Mouse (Mus musculus): ENCODE results near the gene Itgam.

GRCm38 (mm10) chr7:128112131-128112530 is 49.7 kb downstream of the Itgam start:
- no peak for TF ChIP-seq CTCF (IDR thresholded peaks at IDR 0.05; ENCODE audit: low read depth, low read length)
- no peak for TF ChIP-seq POLR2A (IDR thresholded peaks at IDR 0.05; ENCODE audit: extremely low read depth, insufficient read depth, low read length)
